8 mouse cellular contexts compared by ENCODE assay signal in genomic region chr14:56793243-56793642, GRCm38 (mm10). TPM values are rescaled to one million over a fixed set of nuclear protein-coding genes. Genes with fewer than 3 reads are reported as not detected.
DNase-seq lines count a peak whose midpoint lies in the region; ATAC-seq and TF ChIP-seq lines count a peak whose summit lies in the region.

No protein-coding gene starts in this region.

- no peaks in the 10 kb centered on the region for H3K27me3 ChIP-seq in heart, embryonic 11.5 days (ENCODE audit: control insufficient read depth, insufficient read depth, low read length)
- no peaks in the 10 kb centered on the region for H3K27me3 ChIP-seq in kidney, postnatal 0 days (ENCODE audit: insufficient read depth, low read length)
- no peaks in the 10 kb centered on the region for H3K27me3 ChIP-seq in midbrain, postnatal 0 days (ENCODE audit: insufficient read depth, low read length)

- no peak for ATAC-seq in heart, embryonic 11.5 days (replicated peaks; ENCODE audit: insufficient number of reproducible peaks, low FRiP score, low TSS enrichment)
- ATAC-seq in common myeloid progenitor, adult 5-6 weeks (replicated peaks; ENCODE audit: low read depth, poor library complexity, severe bottlenecking): peak; percentile 50; the same call in 1 of the 2 replicates
- no peak for ATAC-seq in kidney, postnatal 0 days (replicated peaks; ENCODE audit: low FRiP score, low read depth)
- no peak for ATAC-seq in midbrain, postnatal 0 days (ENCODE audit: low FRiP score)

- H3K4me3 ChIP-seq in heart, embryonic 11.5 days (ENCODE audit: low read depth, low read length): no peak overlapping the region
- H3K4me3 ChIP-seq in kidney, postnatal 0 days (replicated peaks; ENCODE audit: low read depth, low read length): no peak overlapping the region
- H3K4me3 ChIP-seq in midbrain, postnatal 0 days (ENCODE audit: low read depth, low read length): no peak overlapping the region

- no peaks in the 10 kb centered on the region for H3K9me3 ChIP-seq in heart, embryonic 11.5 days (replicated peaks; ENCODE audit: control insufficient read depth, low read length)
- no peaks in the 10 kb centered on the region for H3K9me3 ChIP-seq in kidney, postnatal 0 days (replicated peaks; ENCODE audit: low read length)
- no peaks in the 10 kb centered on the region for H3K9me3 ChIP-seq in midbrain, postnatal 0 days (ENCODE audit: low read length)

- H3K4me2 ChIP-seq in heart, embryonic 11.5 days: no peak overlapping the region
- no peak overlapping the region for H3K4me2 ChIP-seq in kidney, postnatal 0 days (ENCODE audit: low read length)
- H3K4me2 ChIP-seq in midbrain, postnatal 0 days (ENCODE audit: low read depth, low read length, poor library complexity, severe bottlenecking): no peak overlapping the region

- no peaks in the 10 kb centered on the region for H3K4me1 ChIP-seq in heart, embryonic 11.5 days (ENCODE audit: control insufficient read depth, insufficient read depth, low read length)
- H3K4me1 ChIP-seq in kidney, postnatal 0 days (replicated peaks; ENCODE audit: insufficient read depth, low read length): no peaks in the 10 kb centered on the region
- H3K4me1 ChIP-seq in midbrain, postnatal 0 days (ENCODE audit: insufficient read depth, low read length): no peaks in the 10 kb centered on the region

- TF ChIP-seq CTCF in kidney, postnatal 0 days (IDR thresholded peaks at IDR 0.05; ENCODE audit: low read depth): peak; percentile 74
- peak; percentile 76 for TF ChIP-seq CTCF in midbrain, postnatal 0 days (IDR thresholded peaks at IDR 0.05)

- DNase-seq in heart, adult 18-20 months: peak; percentile 27 to 60
- DNase-seq in testis, postnatal 10 days (ENCODE audit: low spot score): peak; percentile 60
- no peak for DNase-seq in testis, postnatal 14 days (ENCODE audit: low spot score)
- DNase-seq in kidney, postnatal 0 days (ENCODE audit: low spot score): peak; percentile 66
- DNase-seq in midbrain, postnatal 0 days (ENCODE audit: low spot score): peak; percentile 68
- DNase-seq in thymus, postnatal 36 days: peak; percentile 68 to 72

- H3K36me3 ChIP-seq in heart, embryonic 11.5 days (ENCODE audit: control insufficient read depth, insufficient read depth, low read length): peaks cover 19% of the 10 kb centered on the region
- peaks cover 31% of the 10 kb centered on the region for H3K36me3 ChIP-seq in kidney, postnatal 0 days (ENCODE audit: insufficient read depth, low read length)
- H3K36me3 ChIP-seq in midbrain, postnatal 0 days (ENCODE audit: insufficient read depth, low read length): peaks cover 13% of the 10 kb centered on the region

- no peak overlapping the region for H3K27ac ChIP-seq in heart, embryonic 11.5 days (ENCODE audit: low read depth, low read length)
- H3K27ac ChIP-seq in kidney, postnatal 0 days: no peak overlapping the region
- H3K27ac ChIP-seq in midbrain, postnatal 0 days (ENCODE audit: low read depth, low read length): no peak overlapping the region

- H3K9ac ChIP-seq in heart, embryonic 11.5 days (ENCODE audit: low read depth, low read length): no peak overlapping the region
- H3K9ac ChIP-seq in kidney, postnatal 0 days (ENCODE audit: low read depth, low read length): no peak overlapping the region
- no peak overlapping the region for H3K9ac ChIP-seq in midbrain, postnatal 0 days (replicated peaks; ENCODE audit: low read length, poor library complexity, severe bottlenecking)

- WGBS in heart, embryonic 11.5 days (ENCODE audit: insufficient replicate concordance): 37% methylated on average over 2 of the region's 2 CpGs
- 45% methylated on average over 2 of the region's 2 CpGs for WGBS in kidney, postnatal 0 days
- WGBS in midbrain, postnatal 0 days: 41% methylated on average over 2 of the region's 2 CpGs

RNA-seq across cellular contexts. Expression of gene Pspc1, which starts 15.1 kb away (rescaled TPM):
- 10 to 100 TPM; 13.5 to 13.6 TPM for total RNA-seq in heart, adult 18-20 months (2021)
- polyA plus RNA-seq in heart, embryonic 11.5 days (2014; fragmentation: Nextera tagmentation; extraction: Ambion mirVana): 33.7 and 36.7 TPM in 2 replicates
- 101 and 166 TPM in 2 replicates for total RNA-seq in common myeloid progenitor, adult 5-6 weeks (2017)
- 23.1 and 24.4 TPM in 2 replicates for polyA plus RNA-seq in kidney, postnatal 0 days (2015; fragmentation: Nextera tagmentation; extraction: Ambion mirVana)
- 49.6 and 53.7 TPM in 2 replicates for total RNA-seq in midbrain, postnatal 0 days (2014; rRNA removed)
- polyA plus RNA-seq in midbrain, postnatal 0 days (2015; fragmentation: Nextera tagmentation; extraction: Ambion mirVana): 31.2 and 35.0 TPM in 2 replicates

RNA-seq across cellular contexts. Expression of gene Zmym5, which starts 18.3 kb away (rescaled TPM):
- total RNA-seq in heart, adult 18-20 months (2021): 10 to 100 TPM; 19.0 to 21.6 TPM
- 17.4 and 18.3 TPM in 2 replicates for polyA plus RNA-seq in heart, embryonic 11.5 days (2014; fragmentation: Nextera tagmentation; extraction: Ambion mirVana)
- total RNA-seq in common myeloid progenitor, adult 5-6 weeks (2017): 21.6 and 23.7 TPM in 2 replicates
- polyA plus RNA-seq in kidney, postnatal 0 days (2015; fragmentation: Nextera tagmentation; extraction: Ambion mirVana): 26.3 and 28.7 TPM in 2 replicates
- 17.2 and 18.3 TPM in 2 replicates for total RNA-seq in midbrain, postnatal 0 days (2014; rRNA removed)
- 29.5 and 32.3 TPM in 2 replicates for polyA plus RNA-seq in midbrain, postnatal 0 days (2015; fragmentation: Nextera tagmentation; extraction: Ambion mirVana)
